Mouse (Mus musculus) embryonic facial prominence, embryonic 12.5 days (tissue): Measurements from ENCODE around the gene Hydin. TPM values are rescaled to one million over a fixed set of nuclear protein-coding genes. Genes with fewer than 3 reads are reported as not detected.
A peak's percentile ranks its signal among the peaks of the same experiment; 100 is the strongest.

ENCODE experiments used
- ATAC-seq: fragments of 200-750 bp; cut with Nextera tagmentation; 2 replicates; pipeline ENCODE4 v1.8.0; 2017; ENCODE audit not compliant: insufficient number of reproducible peaks, insufficient read depth, low FRiP score, low TSS enrichment
- H3K27ac ChIP-seq: fragments of 300-500 bp; sonication (generic); 2 replicates; pipeline ENCODE4 v1.5.1; 2016; ENCODE audit warnings: mild to moderate bottlenecking
- H3K27me3 ChIP-seq: fragments of 300-500 bp; sonication (generic); 2 replicates; pipeline ENCODE4 v1.6.1; 2016; ENCODE audit warnings: mild to moderate bottlenecking, moderate library complexity
- H3K36me3 ChIP-seq: fragments of 300-500 bp; sonication (generic); 2 replicates; pipeline ENCODE4 v1.6.1; 2016; ENCODE audit warnings: mild to moderate bottlenecking
- H3K4me1 ChIP-seq: fragments of 300-500 bp; sonication (generic); 2 replicates; pipeline ENCODE4 v1.6.1; 2016
- H3K4me2 ChIP-seq: fragments of 300-500 bp; sonication (generic); replicated peaks from 2 replicates; pipeline ENCODE4 v1.6.1; 2016; ENCODE audit warnings: mild to moderate bottlenecking, moderate library complexity
- H3K4me3 ChIP-seq: fragments of 300-500 bp; sonication (generic); 2 replicates; pipeline ENCODE4 v1.5.1; 2016; ENCODE audit warnings: mild to moderate bottlenecking
- H3K9ac ChIP-seq: fragments of 300-500 bp; sonication (generic); 2 replicates; pipeline ENCODE4 v1.6.1; 2016; ENCODE audit warnings: mild to moderate bottlenecking, moderate library complexity
- H3K9me3 ChIP-seq: fragments of 300-500 bp; sonication (generic); 2 replicates; pipeline ENCODE4 v1.6.1; 2016; ENCODE audit warnings: mild to moderate bottlenecking, moderate library complexity
- WGBS: fragments of 180-500 bp; shearing (Covaris S2); methylation state at CpG from one replicate; pipeline ENCODE4 v1.1.7; 2016; 5-methylcytosine and 5-hydroxymethylcytosine counted together
- polyA plus RNA-seq: library from polyadenylated mRNA; unstranded; fragments of >200 nt; fragmentation: Nextera tagmentation; extraction: Ambion mirVana; gene quantifications from 2 replicates; pipeline ENCODE4 v1.2.1, GENCODE M21; 2016

Hydin gene
- 0.03 and 0.08 TPM in 2 replicates for polyA plus RNA-seq

DNA sequence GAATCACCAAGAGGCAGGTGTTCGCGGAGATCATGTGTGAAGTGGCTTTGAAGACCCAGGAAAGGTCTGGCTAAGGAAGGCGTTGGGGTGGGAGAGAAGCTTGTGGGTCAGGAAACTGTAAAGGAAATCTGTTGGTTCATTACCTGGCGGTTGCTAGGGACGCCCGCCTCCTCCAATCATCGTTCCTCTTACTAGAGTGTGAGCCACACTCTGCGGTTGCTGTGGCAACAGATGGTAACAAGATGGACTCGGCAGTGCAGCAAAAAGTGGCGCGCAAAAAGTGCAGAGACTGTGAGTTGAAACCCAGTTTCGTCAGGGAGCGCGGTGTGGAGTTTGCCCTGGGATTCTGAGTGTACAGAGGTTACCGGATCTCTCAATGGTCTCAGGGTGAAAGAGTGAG is at the start of gene Hydin:
Gene Hydin, plus strand, starts transcription at position 237 of the 400 bp plus-strand sequence.
- ATAC-seq = peak; percentile 87
- WGBS = under 1% methylated on average over 15 of the region's 15 CpGs
- Histone ChIP-seq H3K27ac (no peak within 1 kb of the TSS), H3K9ac (peak within 1 kb of the TSS; percentile 22), H3K27me3 (no peaks in the 10 kb centered on the region), H3K36me3 (no peaks in the 10 kb centered on the region), H3K4me3 (peak within 1 kb of the TSS; percentile 41), H3K9me3 (no peaks in the 10 kb centered on the region), H3K4me2 (peak within 1 kb of the TSS; percentile 71), H3K4me1 (peaks cover 8% of the 10 kb centered on the region; the same call in 1 of the 2 replicates)

DNA sequence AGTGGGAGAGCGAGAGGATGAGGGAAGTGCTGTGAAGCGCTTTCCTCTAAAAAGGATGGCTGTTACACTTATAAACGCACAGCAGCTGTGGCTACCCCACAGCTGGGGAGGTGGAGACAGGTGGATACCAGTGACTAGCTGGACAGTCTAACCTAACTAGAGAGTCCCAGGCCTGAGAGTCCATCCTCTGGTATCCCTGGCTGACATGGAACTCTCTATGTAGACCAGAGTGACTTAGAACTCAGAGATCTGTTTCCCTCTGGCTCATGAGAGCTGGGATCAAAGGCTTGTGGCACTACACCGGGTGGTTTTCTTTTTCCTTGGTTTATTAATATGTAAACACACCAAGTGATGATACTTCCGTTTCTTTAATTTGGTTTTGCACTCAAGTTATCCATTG is 49.6 kb upstream of the Hydin start:
- WGBS = 33% methylated on average over 5 of the region's 5 CpGs
- Histone ChIP-seq H3K27me3 (no peaks in the 10 kb centered on the region), H3K4me3 (peak overlapping the region; percentile 61), H3K9ac (no peak overlapping the region), H3K27ac (no peak overlapping the region), H3K4me2 (peak overlapping the region; percentile 57), H3K4me1 (peaks cover 6% of the 10 kb centered on the region), H3K36me3 (peaks cover 14% of the 10 kb centered on the region), H3K9me3 (no peaks in the 10 kb centered on the region)
- peak; percentile 29; the same call in 1 of the 2 replicates for ATAC-seq

DNA sequence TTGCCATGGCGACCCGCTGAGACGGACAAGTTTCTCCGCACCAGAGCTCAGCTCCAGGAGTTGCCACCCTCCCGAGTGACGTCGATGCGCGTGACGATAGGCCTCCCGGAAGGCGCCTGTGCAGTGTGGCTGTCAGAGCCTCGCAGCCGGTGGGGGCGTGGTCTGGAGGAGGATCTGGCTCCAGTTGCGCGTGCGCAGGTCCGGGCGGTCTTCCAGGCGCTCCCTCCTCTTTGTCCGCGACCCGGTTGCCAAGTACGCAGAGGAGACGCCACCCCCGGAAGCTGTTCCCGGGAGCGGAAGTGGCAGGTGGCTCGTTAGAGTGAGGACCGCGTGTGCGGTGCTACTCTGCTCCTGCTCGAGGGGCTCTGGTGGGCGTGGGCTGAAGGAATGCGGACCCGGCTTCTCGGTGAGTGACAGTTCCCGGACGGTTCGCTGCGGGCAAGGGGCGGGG is 49.1 kb upstream of the Hydin start:
- WGBS = under 1% methylated on average over 43 of the region's 43 CpGs
- Histone ChIP-seq H3K27ac (no peak overlapping the region), H3K4me2 (peak overlapping the region; percentile 57)

DNA sequence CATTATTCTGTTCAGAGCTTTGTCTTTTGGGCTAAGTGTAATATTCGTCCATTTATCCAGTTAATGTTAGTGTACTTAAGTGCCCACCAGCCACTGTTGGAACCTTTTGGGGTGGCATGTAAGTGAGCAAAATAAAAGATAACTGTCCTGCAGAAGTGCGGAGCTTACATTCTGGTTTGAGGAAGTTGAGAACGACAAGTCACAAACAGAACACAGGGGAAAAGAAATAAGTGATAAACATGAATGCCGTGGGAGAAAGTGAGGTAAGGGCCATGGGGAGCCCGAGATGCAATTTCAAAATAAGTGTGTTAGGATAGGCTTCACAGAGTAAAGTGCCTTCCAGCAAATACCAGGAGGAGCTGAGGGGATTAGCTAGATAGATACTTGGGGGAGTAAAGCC is 48.3 kb upstream of the Hydin start:
- H3K4me1 ChIP-seq = peaks cover 6% of the 10 kb centered on the region
- H3K36me3 ChIP-seq = peaks cover 27% of the 10 kb centered on the region
- no peaks in the 10 kb centered on the region for H3K9me3 ChIP-seq
- no peak overlapping the region for H3K9ac ChIP-seq
- H3K27ac ChIP-seq = no peak overlapping the region
- peak overlapping the region; percentile 57 for H3K4me2 ChIP-seq
- WGBS = 76% methylated on average over 5 of the region's 5 CpGs
- peak overlapping the region; percentile 61 for H3K4me3 ChIP-seq
- ATAC-seq = no peak
- no peaks in the 10 kb centered on the region for H3K27me3 ChIP-seq

More for the DNA sequence above, 49.1 kb upstream of the Hydin start:
- H3K27me3 ChIP-seq = no peaks in the 10 kb centered on the region
- H3K9me3 ChIP-seq = no peaks in the 10 kb centered on the region
- H3K9ac ChIP-seq = no peak overlapping the region
- ATAC-seq = peak; percentile 100
- peak overlapping the region; percentile 61 for H3K4me3 ChIP-seq
- H3K4me1 ChIP-seq = peaks cover 6% of the 10 kb centered on the region
- H3K36me3 ChIP-seq = peaks cover 19% of the 10 kb centered on the region

DNA sequence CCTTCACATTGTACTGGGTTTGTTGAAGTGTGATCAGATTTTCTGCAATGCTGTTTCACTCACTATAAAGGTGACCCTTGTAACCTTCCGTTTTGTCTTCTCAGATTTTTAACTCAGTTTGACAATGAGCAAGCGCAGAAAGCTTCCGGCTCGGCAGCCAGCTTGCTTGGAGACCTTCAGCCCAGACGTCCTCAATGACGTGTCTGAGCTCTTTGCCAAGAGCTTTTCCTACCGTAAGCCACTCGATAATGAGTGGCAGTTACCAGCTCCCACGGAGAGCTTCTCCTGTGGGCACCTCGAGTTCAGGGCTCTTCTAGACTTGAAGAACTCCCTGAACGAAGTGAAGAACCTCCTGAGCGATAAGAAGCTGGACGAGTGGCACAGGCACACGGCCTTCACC is 45.8 kb upstream of the Hydin start:
- H3K4me3 ChIP-seq = no peak overlapping the region
- WGBS = 93% methylated on average over 14 of the region's 14 CpGs
- no peaks in the 10 kb centered on the region for H3K27me3 ChIP-seq
- ATAC-seq = no peak
- H3K27ac ChIP-seq = no peak overlapping the region
- peaks cover 6% of the 10 kb centered on the region for H3K4me1 ChIP-seq
- H3K9ac ChIP-seq = no peak overlapping the region
- H3K36me3 ChIP-seq = peaks cover 28% of the 10 kb centered on the region
- H3K4me2 ChIP-seq = no peak overlapping the region
- H3K9me3 ChIP-seq = no peaks in the 10 kb centered on the region

DNA sequence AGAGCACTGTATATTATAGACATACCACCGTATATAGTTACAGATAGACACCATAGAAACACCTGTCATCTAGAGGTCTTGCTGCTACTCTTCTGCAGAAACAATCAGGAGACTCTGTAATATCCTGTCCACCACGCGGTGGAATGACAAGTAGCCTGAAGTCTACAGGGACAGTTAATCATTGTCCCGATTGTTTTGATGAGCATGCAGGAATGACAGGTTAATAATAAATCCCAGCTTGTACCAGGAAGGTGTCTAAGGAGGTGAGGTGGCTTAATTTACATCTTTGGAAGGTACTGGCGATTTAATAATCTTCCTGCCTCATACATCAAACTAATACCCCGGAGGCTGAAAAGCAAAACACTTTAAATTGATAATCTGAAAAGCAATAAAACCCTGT is 36.0 kb upstream of the Hydin start:
- H3K9me3 ChIP-seq = no peaks in the 10 kb centered on the region
- H3K27ac ChIP-seq = no peak overlapping the region
- H3K4me2 ChIP-seq = no peak overlapping the region
- no peaks in the 10 kb centered on the region for H3K36me3 ChIP-seq
- no peak for ATAC-seq
- H3K27me3 ChIP-seq = no peaks in the 10 kb centered on the region
- H3K4me3 ChIP-seq = no peak overlapping the region
- no peaks in the 10 kb centered on the region for H3K4me1 ChIP-seq
- H3K9ac ChIP-seq = no peak overlapping the region
- 80% methylated on average over 6 of the region's 6 CpGs for WGBS

DNA sequence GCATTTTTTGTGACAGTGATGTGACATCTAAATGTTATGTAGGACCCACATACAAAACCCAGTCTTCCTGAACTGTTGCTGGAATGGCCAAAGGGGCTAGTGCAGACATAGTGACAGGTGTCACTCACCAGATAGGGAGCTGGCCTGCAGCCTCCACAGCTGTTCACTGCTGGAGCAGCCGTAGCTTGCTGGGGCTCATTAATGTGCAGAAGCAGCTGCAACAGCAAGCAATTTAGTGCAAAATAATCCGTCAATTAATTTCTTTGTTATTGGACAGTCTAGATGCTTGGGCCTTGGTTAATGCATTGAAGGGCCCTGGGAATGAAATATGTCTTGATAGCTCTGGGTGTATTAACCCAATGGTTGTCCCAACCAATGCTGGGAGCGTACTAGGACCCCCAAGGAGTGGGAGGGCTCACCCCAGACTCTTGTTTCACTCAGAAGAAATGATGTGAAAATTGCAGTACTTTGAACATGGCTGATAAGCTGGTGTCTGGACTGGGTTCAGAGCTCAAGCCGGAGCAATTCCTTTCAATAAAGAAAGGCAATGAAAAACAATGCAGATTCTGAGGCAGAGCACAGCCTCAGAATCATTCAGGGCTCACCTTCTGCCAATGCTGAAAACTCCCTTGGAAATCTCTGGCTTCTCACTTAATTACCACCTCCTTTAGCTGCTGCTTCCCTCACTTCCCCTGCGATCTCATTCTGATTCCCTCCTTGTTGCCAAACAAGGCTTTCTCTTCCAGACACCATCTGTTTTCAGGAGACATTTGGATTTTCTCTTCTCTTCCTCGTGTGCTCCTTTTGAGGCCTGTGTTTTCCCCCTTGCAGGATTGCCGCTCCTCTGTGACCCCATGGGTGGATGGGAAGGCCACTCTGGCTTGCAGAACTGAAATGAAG is 24.2 kb upstream of the Hydin start:
- Histone ChIP-seq H3K27ac (no peak overlapping the region), H3K4me2 (no peak overlapping the region), H3K27me3 (no peaks in the 10 kb centered on the region), H3K36me3 (no peaks in the 10 kb centered on the region), H3K9ac (no peak overlapping the region), H3K4me3 (no peak overlapping the region), H3K9me3 (no peaks in the 10 kb centered on the region), H3K4me1 (no peaks in the 10 kb centered on the region)
- no peak for ATAC-seq
- WGBS = 50% methylated on average over 7 of the region's 7 CpGs

DNA sequence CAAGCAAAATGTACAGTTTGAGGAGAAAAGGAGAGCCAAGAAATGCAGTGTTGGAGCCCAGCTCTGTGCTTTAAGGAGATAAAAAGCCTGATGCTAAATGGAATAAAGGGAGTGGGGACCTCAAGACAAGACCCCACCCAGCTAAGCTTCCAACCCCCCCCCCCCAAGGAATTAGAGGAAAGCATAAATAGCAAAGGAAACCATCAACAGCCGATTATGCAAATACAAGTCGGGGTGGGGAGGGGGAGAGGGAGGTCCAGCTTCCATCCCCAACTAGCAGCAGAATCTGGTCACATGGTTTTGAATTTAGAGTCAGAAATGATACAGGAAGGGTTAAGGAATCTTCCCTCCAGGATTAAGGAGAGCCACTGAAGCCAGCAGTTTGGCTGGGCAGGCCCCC is 22.2 kb upstream of the Hydin start:
- Histone ChIP-seq H3K9ac (no peak overlapping the region), H3K4me3 (no peak overlapping the region), H3K9me3 (no peaks in the 10 kb centered on the region), H3K4me2 (no peak overlapping the region), H3K36me3 (no peaks in the 10 kb centered on the region), H3K27me3 (no peaks in the 10 kb centered on the region), H3K27ac (no peak overlapping the region), H3K4me1 (no peaks in the 10 kb centered on the region)
- 74% methylated on average over 2 of the region's 2 CpGs for WGBS
- no peak for ATAC-seq

DNA sequence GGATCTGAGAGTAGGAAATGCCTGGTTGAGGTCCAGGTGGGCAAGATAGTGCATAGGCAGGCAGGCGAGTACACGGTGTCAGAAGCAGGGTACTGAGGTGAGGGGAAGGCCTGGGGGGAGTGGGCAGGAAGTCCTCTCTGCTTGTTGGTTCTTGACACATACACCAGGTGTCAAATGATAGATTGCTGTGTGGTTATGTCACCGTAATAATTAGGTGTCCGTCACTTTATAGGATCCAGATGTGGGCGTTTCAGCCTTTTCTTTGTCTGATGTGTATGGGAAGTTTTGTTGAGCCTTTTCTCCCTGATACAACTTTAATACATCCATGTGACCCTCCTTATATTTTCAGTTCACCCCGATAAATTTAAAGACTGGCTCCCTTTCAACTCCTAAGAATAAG is 19.5 kb upstream of the Hydin start:
- no peaks in the 10 kb centered on the region for H3K9me3 ChIP-seq
- no peak for ATAC-seq
- H3K4me1 ChIP-seq = no peaks in the 10 kb centered on the region
- H3K4me3 ChIP-seq = no peak overlapping the region
- no peak overlapping the region for H3K27ac ChIP-seq
- H3K36me3 ChIP-seq = no peaks in the 10 kb centered on the region
- no peaks in the 10 kb centered on the region for H3K27me3 ChIP-seq
- H3K4me2 ChIP-seq = no peak overlapping the region
- no peak overlapping the region for H3K9ac ChIP-seq
- WGBS = 44% methylated on average over 6 of the region's 6 CpGs

DNA sequence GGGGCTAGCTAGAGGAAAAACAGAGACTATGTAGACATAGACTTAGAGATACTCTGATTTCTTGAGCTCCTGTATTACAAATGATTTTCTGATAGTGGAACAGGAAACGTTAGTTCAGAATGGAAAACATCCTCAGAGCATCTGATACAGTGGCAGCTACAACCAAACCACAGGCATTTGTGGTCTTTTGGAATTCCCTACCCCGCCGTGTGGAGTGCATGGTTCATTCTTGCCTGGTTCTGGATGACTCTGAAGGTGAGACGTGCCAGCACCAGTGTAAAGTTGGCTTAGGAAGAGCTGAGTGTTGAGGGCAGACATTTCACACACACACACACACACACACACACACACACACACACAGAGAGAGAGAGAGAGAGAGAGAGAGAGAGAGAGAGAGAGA is 12.8 kb upstream of the Hydin start:
- Histone ChIP-seq H3K36me3 (no peaks in the 10 kb centered on the region), H3K4me1 (no peaks in the 10 kb centered on the region), H3K9ac (no peak overlapping the region), H3K4me3 (no peak overlapping the region), H3K27me3 (no peaks in the 10 kb centered on the region), H3K27ac (no peak overlapping the region), H3K4me2 (no peak overlapping the region), H3K9me3 (no peaks in the 10 kb centered on the region)
- 50% methylated on average over 4 of the region's 4 CpGs for WGBS
- no peak for ATAC-seq

DNA sequence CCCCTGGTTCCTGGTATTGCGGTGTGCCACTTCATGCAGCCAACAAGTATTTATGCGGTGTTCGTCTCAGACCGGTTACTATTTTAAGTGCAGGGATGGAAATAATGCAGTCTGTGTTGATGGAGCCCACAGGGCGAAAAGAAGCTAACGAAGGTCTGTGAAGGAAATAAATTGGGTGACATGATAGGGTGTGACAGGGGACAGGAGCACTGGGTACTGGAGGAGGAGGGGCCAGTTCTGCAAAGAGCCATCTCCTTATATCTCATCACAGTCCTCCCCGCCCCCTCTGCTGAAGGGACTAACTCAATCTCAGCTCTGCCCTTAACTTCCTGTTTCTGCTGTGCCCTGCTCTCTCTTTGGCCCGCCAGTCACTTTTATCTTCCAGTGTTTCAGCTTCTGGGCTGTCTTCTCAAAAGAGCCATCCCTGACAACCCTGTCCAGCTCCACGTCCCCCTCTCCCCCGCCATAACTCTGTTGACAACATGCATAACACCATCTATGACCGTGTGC is 926 bp upstream of the Hydin start:
- WGBS = 61% methylated on average over 11 of the region's 11 CpGs
- no peak overlapping the region for H3K9ac ChIP-seq

DNA sequence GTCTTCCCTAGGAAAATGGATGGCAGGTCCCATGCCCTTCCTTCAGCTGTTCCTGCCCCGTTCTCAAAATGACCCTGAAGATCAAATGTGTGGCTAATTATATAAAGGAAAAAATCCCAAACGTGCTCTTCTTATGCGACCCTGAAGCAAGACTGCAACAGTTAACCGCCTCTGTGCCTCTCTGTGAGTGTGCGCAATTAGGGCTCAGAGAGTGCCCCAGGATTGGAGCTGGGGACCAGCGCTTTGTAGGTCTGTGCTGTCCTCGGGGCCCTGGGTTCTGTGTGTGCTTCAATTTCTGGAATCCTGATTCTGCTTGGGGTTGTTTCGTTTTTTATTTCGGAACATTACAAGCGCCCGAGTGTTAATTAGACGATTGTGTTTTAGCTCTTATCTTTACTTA is 491 bp downstream of the Hydin start:
- Histone ChIP-seq H3K4me2 (peak overlapping the region; percentile 71), H3K9ac (peak overlapping the region; percentile 22), H3K4me3 (peak overlapping the region; percentile 41), H3K4me1 (peaks cover 8% of the 10 kb centered on the region; the same call in 1 of the 2 replicates), H3K27me3 (no peaks in the 10 kb centered on the region), H3K36me3 (no peaks in the 10 kb centered on the region), H3K27ac (no peak overlapping the region), H3K9me3 (no peaks in the 10 kb centered on the region)
- ATAC-seq = no peak
- WGBS = 14% methylated on average over 12 of the region's 12 CpGs

More for the DNA sequence above, 926 bp upstream of the Hydin start:
- Histone ChIP-seq H3K27me3 (no peaks in the 10 kb centered on the region), H3K9me3 (no peaks in the 10 kb centered on the region), H3K4me1 (peaks cover 8% of the 10 kb centered on the region; the same call in 1 of the 2 replicates), H3K4me3 (no peak overlapping the region), H3K27ac (no peak overlapping the region), H3K36me3 (no peaks in the 10 kb centered on the region), H3K4me2 (no peak overlapping the region)
- no peak for ATAC-seq
